Mouse (Mus musculus) lung, adult 2 months (tissue): ENCODE results near the gene Msi2.

Source experiments
- CTCF ChIP-seq: fragments of 200-500 bp; IDR thresholded peaks from 2 replicates; pipeline ENCODE4 v1.5.1; 2011; ENCODE audit warnings: mild to moderate bottlenecking, low read length, control low read depth; ENCODE audit not compliant: insufficient read depth
- POLR2A ChIP-seq: fragments of 200-500 bp; IDR thresholded peaks from 2 replicates; pipeline ENCODE4 v1.6.1; 2011; ENCODE audit warnings: low read depth, mild to moderate bottlenecking, control low read depth, low read length, borderline replicate concordance; ENCODE audit errors: extremely low read depth

DNA sequence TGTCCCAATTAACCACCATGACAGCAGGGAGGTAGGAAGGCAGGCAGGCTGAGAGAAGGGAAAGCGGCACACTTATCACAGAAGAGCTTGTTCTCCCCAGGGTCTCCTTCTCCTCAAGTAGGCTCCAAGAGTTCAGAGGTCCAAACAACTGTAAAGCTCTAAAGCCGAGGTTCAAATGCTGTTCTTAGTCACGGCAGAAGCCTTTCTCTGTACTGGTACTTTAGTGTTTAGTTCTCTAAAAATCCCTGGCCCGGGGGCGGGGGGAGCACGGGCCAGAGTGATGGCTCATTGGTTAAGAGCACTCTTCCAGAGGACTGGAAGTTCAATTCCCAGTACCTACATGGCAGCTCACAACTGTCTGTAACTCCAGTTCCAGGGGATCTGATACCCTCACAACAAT, 165.9 kb downstream of the Msi2 start:
- no peak for TF ChIP-seq POLR2A
- TF ChIP-seq CTCF = no peak
